Mouse (Mus musculus) liver, adult 2 months (tissue): ENCODE data around the gene Olfr1509. TPM values are rescaled to one million over a fixed set of nuclear protein-coding genes. Genes with fewer than 3 reads are reported as not detected.
"Not testable (repeated sequence)": the region's sequence is repeated elsewhere in the genome, so short reads cannot be mapped to it uniquely, and the experiment has no call there.

Source experiments
- DNase-seq: peaks from one replicate; pipeline ENCODE4 v3.0.0-alpha.2; 2011; ENCODE audit warnings: low read depth, low spot score; ENCODE audit errors: extremely low read depth
- H3K27ac ChIP-seq: fragments of 200-500 bp; replicated peaks from 2 replicates; pipeline ENCODE4 v1.5.1; 2012; ENCODE audit warnings: low read depth, mild to moderate bottlenecking, control low read depth, inconsistent platforms, low read length; ENCODE audit not compliant: insufficient read depth
- H3K27me3 ChIP-seq: fragments of 200-500 bp; 2 replicates; pipeline ENCODE4 v1.6.1; 2012; ENCODE audit warnings: mild to moderate bottlenecking, moderate library complexity, low read length, inconsistent platforms; ENCODE audit not compliant: control insufficient read depth, insufficient read depth
- H3K36me3 ChIP-seq: fragments of 200-500 bp; 2 replicates; pipeline ENCODE4 v1.6.1; 2012; ENCODE audit warnings: low read length, inconsistent platforms; ENCODE audit not compliant: control insufficient read depth, insufficient read depth
- H3K4me1 ChIP-seq: fragments of 200-500 bp; 2 replicates; pipeline ENCODE4 v1.6.1; 2011; ENCODE audit warnings: low read length; ENCODE audit not compliant: control insufficient read depth, insufficient read depth
- H3K4me3 ChIP-seq: fragments of 200-500 bp; 2 replicates; pipeline ENCODE4 v1.5.1; 2011; ENCODE audit warnings: low read depth, mild to moderate bottlenecking, control low read depth, low read length, moderate library complexity; ENCODE audit not compliant: insufficient read depth
- H3K79me2 ChIP-seq: fragments of 200-500 bp; 2 replicates; pipeline ENCODE4 v1.6.1; 2012; ENCODE audit warnings: inconsistent platforms, mild to moderate bottlenecking, low read length, moderate library complexity; ENCODE audit not compliant: control insufficient read depth, insufficient read depth
- H3K9ac ChIP-seq: fragments of 200-500 bp; 2 replicates; pipeline ENCODE4 v1.6.1; 2012; ENCODE audit warnings: low read depth, mild to moderate bottlenecking, control low read depth, inconsistent platforms, low read length
- CTCF ChIP-seq: fragments of 200-500 bp; IDR thresholded peaks from 2 replicates; pipeline ENCODE4 v1.5.1; 2011; ENCODE audit warnings: low read depth, low read length, control low read depth
- POLR2A ChIP-seq: fragments of 200-500 bp; IDR thresholded peaks from 2 replicates; pipeline ENCODE4 v1.6.1; 2011; ENCODE audit warnings: low read length, control low read depth; ENCODE audit not compliant: insufficient read depth; ENCODE audit errors: extremely low read depth
- WGBS: fragments of 180-500 bp; shearing (Covaris S2); methylation state at CpG from one replicate; pipeline ENCODE4 v1.1.7; 2018; 5-methylcytosine and 5-hydroxymethylcytosine counted together
- polyA plus RNA-seq: library from polyadenylated mRNA; depleted of rRNA; stranded (reverse); fragments of >200 nt; gene quantifications from 2 replicates; pipeline ENCODE4 v1.2.3, GENCODE M21; 2012; rRNA removed
- total RNA-seq: library from RNA; depleted of rRNA; stranded (reverse); fragments of >200 nt; gene quantifications from 2 replicates; pipeline ENCODE4 v1.2.3, GENCODE M21; 2014; rRNA removed

Gene Olfr1509
- total RNA-seq (not detected in 2 replicates), polyA plus RNA-seq (not detected in 2 replicates)

GRCm38 (mm10) chr14:52442690-52443089, at the start of gene Olfr1509:
Gene Olfr1509 (plus strand): TSS chr14:52442990.
- no peak within 1 kb of the TSS for H3K9ac ChIP-seq
- H3K36me3 ChIP-seq: no peaks in the 10 kb centered on the region
- no peak for TF ChIP-seq CTCF
- no peak for TF ChIP-seq POLR2A
- no peak for DNase-seq
- H3K4me3 ChIP-seq: no peak within 1 kb of the TSS
- H3K4me1 ChIP-seq: no peaks in the 10 kb centered on the region
- no peaks in the 10 kb centered on the region for H3K79me2 ChIP-seq
- H3K27me3 ChIP-seq: no peaks in the 10 kb centered on the region
- no peak within 1 kb of the TSS for H3K27ac ChIP-seq

DNA sequence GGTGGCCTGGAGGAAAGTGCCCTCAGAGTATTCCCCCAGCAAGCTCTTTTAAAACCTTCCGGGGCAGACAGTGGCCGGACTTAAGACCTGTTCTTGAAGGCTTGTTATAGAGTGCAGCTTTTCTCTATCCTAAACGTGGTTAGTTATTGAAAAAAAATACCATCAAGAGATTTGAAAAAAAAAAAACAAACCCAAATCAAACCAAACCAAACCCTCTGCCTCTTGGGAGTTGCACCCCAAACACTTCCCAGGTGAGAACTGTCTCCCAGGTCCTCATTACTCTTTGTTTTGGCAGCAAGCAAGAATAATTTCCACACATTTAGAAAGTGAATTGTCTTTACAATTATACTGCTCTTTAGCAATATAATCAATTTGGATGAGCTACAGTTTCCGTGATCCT, 45.5 kb upstream of the Olfr1509 start, which contains the start of gene Olfr1511:
Gene Olfr1511 (minus strand): TSS at position 101 of the 400 bp plus-strand sequence.
- H3K4me3 ChIP-seq: no peak within 1 kb of the TSS
- no peak within 1 kb of the TSS for H3K27ac ChIP-seq
- TF ChIP-seq CTCF (no peak), POLR2A (no peak)
- H3K4me1 ChIP-seq: no peaks in the 10 kb centered on the region
- H3K79me2 ChIP-seq: no peaks in the 10 kb centered on the region
- H3K9ac ChIP-seq: no peak within 1 kb of the TSS
- DNase-seq: no peak
- no peaks in the 10 kb centered on the region for H3K36me3 ChIP-seq
- no peaks in the 10 kb centered on the region for H3K27me3 ChIP-seq
- 66% methylated on average over 4 of the region's 4 CpGs for WGBS

DNA sequence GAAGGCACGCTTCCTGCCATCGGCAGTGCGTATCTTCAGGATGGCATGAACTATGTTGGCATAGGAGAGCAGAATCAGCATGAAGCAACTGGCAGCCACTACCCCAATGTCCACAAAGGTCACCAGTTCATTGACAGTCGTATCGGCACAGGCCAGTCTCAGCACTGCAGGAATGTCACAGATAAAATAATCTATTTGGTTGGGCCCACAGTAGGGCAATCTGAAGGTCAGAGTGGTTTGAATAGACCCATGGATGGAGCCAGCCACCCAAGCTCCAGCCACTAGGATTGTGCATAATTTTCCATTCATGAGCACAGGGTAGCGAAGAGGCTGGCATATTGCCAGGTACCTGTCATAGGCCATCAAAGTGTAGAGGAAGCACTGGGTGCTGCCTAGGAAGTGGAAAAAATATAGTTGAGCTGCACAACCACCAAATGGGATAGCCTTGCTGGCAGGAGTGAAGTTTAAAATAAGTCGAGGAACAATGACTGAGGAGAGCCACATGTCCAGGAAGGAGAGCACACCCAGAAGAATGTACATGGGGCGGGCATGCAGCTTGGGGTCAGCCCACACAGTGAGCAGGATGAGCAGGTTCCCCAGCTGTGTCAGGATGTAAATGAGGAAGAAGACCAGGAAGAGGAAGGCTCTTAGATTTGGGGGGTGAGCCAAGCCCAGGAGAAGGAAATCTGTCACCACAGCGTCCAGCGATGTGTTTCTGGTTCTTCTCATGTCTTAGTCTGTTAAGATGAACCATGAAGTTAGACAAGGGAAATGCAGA, 32.5 kb upstream of the Olfr1509 start:
- not testable (repeated sequence) for H3K27me3 ChIP-seq, H3K4me3 ChIP-seq, H3K4me1 ChIP-seq, H3K36me3 ChIP-seq, DNase-seq, H3K9ac ChIP-seq, H3K27ac ChIP-seq, H3K79me2 ChIP-seq
- 75% methylated on average over 9 of the region's 10 CpGs for WGBS

- WGBS: 82% methylated on average over 3 of the region's 3 CpGs
- Histone ChIP-seq H3K9ac (no peak within 1 kb of the TSS), H3K27ac (no peak within 1 kb of the TSS), H3K4me1 (no peaks in the 10 kb centered on the region), H3K4me3 (no peak within 1 kb of the TSS), H3K27me3 (no peaks in the 10 kb centered on the region; the same call in 1 of the 2 replicates), H3K36me3 (no peaks in the 10 kb centered on the region), H3K79me2 (no peaks in the 10 kb centered on the region)
- DNase-seq: no peak
- no peak for TF ChIP-seq CTCF
- TF ChIP-seq POLR2A: no peak
Observed at GRCm38 (mm10) chr14:52414273-52414672, 28.5 kb upstream of the Olfr1509 start, which contains the start of gene Olfr1510. Gene Olfr1510 (minus strand): TSS chr14:52414373.

DNA sequence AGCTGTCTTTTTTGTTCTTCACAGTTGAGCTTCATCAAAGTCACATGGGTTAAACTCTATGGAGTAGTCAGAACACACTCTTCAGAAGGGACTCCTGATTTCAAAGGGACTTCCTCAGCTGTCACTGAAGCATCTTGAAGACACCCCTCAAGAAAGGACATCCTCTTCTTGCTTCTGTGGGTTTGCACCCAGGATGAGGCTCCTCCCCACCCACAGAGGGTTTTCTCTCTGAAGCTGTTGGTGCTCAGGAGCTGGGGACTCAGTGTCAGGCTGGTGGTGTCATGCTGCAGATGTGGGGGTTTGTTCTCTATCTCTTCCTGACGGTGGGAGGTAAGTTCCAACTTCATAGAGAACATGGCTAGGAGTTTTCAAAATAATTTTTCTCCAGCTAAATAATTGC, 15.1 kb upstream of the Olfr1509 start:
- H3K4me3 ChIP-seq: no peak overlapping the region
- H3K36me3 ChIP-seq: no peaks in the 10 kb centered on the region
- no peak for DNase-seq
- no peaks in the 10 kb centered on the region for H3K27me3 ChIP-seq
- no peak overlapping the region for H3K9ac ChIP-seq
- H3K4me1 ChIP-seq: no peaks in the 10 kb centered on the region
- no peaks in the 10 kb centered on the region for H3K79me2 ChIP-seq
- no peak overlapping the region for H3K27ac ChIP-seq
- TF ChIP-seq POLR2A (no peak), CTCF (no peak)
- 82% methylated on average over 1 of the region's 1 CpGs for WGBS

DNA sequence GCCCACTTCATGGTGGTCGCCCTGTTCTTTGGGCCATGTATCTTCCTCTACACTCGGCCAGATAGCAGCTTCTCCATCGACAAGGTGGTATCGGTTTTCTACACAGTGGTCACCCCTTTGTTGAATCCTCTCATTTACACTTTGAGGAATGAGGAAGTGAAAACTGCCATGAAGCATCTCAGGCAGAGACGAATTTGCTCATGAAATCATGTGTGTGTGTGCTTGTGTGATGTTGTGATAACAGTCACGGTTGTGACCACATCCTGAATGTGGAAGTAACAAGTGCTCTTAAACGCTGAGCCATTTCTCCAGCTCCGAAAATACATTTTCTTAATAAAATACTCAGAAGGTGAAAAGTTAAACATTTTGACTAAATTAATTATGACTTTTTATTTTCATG, 8.3 kb downstream of the Olfr1509 start:
- DNase-seq: no peak
- Histone ChIP-seq H3K36me3 (no peaks in the 10 kb centered on the region), H3K79me2 (no peaks in the 10 kb centered on the region), H3K4me1 (no peaks in the 10 kb centered on the region), H3K27me3 (no peaks in the 10 kb centered on the region), H3K4me3 (no peak overlapping the region), H3K9ac (no peak overlapping the region), H3K27ac (no peak overlapping the region)
- TF ChIP-seq CTCF (no peak), POLR2A (no peak)
- WGBS: 82% methylated on average over 8 of the region's 8 CpGs
